Mouse (Mus musculus): ENCODE data around the gene Usp32. TPM values are rescaled to one million over a fixed set of nuclear protein-coding genes. Genes with fewer than 3 reads are reported as not detected.
"Not testable (repeated sequence)": the region's sequence is repeated elsewhere in the genome, so short reads cannot be mapped to it uniquely, and the experiment has no call there.

Usp32 gene
- total RNA-seq (2021), result 10 to 100 TPM; 72.8 to 73.5 TPM
- long read RNA-seq, partial matches to known transcripts, result 6 of 10 reads
- long read RNA-seq, other reads (novel, unspliced or antisense), result 2 of 10 reads

DNA sequence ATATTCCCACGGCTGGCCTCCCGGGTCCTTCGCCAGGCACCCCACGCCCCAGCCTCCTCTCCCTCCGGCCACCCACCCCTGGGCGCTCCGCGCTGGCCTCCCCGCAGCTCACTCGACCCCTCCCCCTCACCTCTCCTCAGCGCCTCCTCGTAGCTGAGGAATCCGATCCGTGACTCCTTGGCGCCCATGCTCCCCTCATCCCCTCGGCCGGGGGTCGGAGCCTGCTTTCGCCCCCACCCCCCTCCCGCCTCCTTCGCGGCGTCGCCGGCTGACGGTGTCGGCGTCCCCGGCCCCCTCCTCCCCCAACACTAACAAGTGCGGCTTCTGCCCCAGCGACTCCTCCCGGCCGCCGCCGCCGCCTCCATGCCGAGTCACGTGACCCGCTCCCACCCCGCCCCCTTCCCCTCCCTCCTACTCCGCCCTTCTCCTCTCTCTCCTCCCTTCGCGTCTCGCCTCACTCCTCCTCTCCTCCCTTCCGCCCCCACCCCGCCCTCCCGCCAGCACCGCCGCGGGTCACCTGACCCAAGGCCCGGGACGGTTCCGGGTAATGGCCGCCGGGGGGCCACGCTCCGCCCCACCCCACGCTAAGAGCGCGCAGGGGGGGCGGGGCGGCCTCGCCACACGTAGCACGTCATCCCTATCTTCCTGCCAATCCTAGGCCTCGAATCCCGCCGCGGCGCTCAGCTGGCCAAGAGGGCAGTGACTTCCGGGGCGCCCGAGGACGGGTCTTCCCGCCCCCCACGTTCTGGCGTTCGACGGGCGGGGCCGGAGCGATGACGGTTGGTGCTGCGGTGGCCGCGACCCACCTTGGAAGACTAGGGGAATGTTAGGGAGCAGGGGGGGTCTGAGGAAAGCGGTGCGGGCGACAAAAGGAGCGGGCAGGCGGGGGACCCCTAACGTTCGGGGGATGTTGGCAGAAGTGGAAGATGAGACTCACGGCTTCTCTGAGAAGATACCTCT is at the start of gene Usp32:
TSS of gene Usp32 (minus strand) at position 581 of the 960 bp plus-strand sequence.
- DNase-seq (ENCODE audit: low spot score in 2 of 2), result peak; percentile 94 to 96

DNA sequence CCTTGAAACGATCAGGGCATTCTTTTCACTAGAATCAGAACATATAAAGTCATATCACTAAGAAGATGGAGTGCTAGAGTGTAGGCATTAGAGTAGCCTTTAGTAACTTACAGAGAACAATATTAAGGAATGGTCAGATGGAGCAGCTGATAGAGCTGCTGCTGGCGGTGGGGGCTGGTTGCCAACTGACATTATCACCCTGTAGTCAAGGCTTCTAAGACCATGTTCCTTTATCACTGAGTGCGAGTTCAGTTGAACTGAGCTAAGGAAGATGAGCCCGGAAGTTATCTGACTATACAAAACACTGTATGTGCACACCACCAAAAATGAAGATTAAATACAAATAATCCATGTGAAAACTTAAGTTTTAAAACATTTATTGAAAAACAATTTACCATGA is 49.1 kb upstream of the Usp32 start:
- DNase-seq (ENCODE audit: low spot score in 2 of 2), result no peak

DNA sequence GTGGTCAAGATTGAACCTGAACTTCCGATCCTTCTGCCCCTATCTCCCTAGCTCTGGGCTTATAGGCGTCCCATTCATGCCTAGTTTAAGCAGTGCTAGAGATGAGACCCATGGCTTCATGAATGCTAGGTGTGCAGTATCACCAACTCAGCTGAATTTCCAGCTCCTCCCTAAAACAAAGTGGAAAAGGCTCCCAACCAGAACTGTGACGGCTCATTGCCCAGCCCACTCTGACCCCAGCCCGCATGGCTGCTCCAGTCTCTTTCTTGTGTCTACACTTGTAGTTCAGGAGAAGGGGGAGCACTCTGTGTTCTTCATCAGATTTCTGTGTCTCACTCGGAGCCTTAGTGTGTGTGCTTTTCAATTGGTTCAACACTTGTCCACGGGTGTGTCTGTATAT is 44.9 kb upstream of the Usp32 start:
- no peak for DNase-seq (ENCODE audit: low spot score in 2 of 2)

DNA sequence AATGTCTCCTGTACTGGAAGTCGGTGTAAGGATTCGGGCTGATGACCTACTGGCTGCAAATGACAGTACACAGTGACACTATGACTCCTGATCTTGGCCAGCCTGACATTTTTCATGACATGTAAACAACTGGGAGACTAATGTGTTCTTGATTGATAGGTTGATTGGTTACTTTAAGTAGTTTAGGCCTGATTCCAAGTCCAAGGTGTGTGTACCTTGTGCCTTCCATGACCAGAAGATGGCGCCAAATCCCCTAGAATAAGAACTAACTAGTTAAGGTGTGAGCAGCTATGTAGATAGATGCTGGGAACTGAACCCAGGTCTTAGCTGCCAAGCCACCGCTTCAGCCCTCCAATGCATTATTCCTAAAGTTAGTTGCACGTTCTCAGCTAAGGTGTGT is 44.1 kb upstream of the Usp32 start:
- DNase-seq (ENCODE audit: low spot score in 2 of 2), result peak; percentile 12 to 24

DNA sequence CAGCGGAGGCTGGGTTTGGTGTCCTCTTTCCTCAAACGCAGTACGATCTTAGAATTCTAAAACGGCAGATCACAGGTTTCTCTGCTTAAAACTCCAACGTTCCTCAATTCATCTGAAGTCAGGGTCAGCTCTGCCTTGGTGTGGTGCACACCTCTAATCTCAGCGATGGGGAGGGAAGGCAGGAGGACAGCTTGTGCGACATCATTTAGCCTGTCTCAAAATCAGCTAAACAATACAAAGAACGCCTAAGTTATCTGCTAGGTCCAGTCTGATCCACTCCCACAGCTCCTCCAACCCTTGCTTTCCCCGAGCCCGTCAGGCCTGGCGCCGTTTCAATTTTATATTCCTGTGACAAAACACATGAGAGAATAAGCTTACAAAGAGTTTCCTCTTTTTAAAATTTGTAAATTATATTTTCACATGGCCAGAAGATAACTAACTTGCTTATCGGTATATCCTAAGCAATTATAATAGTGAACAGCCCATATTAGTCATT is 43.4 kb upstream of the Usp32 start:
- no peak for DNase-seq (ENCODE audit: low spot score in 2 of 2)

DNA sequence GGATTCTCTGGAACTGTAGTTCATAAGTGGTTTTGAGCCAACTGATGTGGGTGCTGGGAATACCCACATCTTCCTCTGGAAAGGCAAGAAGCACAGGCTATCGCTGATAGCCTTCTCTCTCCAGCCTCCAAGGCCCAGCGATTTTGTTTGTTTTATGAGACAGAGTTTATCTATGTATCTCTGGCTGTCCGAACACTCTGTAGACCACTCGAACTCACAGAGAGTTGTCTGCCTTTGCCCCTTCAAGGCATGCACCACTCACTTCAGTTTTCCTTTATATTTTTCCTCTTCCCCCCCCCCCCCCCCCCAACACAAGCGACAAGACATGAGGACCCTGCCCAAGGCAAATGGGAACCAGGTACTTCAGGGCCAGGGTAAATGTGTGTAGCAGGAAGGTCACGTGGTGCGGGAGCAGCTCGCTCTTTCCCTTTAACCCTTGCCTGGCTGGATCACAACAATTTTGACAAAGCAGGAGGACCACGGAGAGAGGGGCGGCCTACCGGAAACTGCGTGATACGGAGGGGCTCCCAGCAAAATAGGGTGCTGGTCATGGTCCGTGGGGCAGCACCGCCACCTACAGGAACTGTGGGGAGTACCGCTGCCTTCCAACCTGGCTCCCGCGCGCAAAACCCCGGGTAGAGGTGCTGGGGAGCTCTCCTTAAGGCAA is 42.8 kb upstream of the Usp32 start:
- peak; percentile 86 to 90 for DNase-seq (ENCODE audit: low spot score in 2 of 2)

DNA sequence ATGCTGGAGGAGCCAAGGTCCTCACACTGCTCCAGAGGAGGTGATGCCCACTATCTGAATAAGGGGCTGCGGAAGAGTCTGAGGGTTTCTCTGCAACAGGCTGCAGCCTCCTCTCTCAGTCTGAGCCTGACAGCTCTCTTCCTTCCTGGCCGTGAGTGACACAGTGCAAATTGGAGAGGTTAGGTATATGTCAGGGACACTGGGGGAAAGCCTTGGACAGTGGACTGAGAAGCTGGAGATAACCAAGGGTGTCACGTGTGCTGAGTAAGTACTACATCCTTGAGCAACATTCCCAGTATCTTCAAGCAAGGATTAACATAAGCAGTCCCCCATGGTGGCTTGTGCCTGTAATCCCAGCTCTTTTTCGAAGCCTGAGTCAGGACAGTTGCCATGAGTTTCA is 38.5 kb upstream of the Usp32 start:
- no peak for DNase-seq (ENCODE audit: low spot score in 2 of 2)

DNA sequence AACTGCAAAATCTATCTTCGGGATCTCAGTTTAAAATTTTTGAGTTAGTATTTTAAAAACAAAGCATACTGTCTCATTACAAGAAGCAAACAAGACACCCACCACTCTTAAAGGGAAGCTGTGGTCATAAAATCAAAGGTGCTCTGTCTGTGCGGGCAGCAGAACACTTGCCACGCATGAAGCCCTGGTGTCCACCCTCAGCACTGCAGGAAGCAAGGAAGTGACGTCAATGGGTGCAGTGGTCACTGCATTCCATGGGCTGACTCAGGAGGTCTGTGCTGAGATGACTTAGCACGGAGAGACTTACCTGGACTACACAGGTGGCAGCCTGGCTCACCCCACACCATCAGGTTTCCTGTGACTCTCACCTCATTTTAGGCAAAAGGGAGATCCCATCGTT is 37.8 kb upstream of the Usp32 start:
- DNase-seq (ENCODE audit: low spot score in 2 of 2), result no peak

DNA sequence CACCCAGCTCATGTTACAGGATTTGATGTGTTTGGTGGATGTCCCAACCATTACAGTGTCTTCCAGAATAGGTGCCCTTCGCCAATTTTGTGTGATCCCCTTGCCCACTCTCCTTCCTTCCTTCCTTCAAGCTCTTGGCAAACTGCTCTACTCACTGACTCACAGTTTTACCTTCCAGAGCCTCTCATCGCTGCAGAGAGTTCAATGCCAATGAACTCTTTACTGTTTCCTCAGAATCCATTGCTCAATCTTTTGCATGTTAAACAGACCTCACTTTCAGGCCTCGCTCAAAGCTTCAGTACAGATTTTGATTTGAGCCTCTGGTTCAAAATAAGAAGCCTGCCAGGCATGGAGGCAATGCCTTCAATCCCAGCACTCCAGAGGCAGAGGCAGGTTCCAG is 36.0 kb upstream of the Usp32 start:
- DNase-seq (ENCODE audit: low spot score in 2 of 2), result no peak

DNA sequence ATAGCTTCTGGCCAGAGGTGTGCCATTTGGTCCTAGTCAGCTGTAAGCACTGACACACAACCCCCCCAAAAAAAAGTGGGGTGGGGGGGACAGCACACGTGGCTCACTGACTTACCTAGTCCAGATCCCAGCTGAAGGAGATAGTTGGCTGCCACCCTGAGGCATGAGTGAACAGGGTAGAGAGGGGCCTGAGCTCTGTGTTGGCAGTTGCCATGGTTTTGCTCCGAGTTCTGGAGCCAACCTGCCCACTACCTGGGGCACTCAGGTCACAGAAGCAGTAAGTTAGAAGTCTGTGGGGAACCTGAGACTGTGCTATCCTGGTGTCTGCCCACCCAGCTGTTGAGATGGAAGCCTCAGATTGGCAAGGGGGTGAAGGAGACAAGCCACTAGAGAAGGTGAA is 30.9 kb upstream of the Usp32 start:
- DNase-seq (ENCODE audit: low spot score in 2 of 2), result no peak

DNA sequence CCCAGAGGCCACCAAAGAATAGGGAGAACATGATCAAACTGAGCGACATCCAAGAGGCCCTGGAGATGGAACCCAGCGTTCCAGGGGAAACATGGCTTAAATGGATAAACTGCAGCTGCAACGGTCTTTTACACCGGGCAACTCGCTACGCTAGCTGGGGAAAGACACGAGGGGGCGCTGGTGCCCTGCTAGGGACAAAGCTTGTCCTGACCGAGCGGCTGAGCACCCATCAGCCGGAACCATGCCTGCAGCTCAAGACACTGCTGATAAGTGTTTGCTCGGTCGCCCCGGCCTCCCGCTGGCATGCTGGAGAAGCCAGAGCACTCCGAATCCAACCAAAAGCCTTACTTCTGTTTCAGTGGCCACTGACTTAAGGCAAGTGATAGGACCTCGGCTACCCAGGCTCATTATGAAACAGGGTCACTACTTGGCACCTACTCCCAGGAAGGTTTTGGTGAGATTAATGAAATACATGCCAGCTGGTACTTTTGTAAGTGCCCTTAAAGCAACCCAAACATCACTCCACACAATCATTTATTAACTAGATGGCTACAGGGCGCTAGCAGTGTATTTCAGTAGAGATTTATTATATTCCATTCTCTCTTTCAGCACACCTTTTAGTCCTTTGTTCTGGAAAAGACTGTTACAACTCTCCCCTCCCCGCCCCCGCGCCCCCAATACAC is 30.2 kb upstream of the Usp32 start, which contains the start of gene 1700125H20Rik:
TSS of gene 1700125H20Rik (plus strand) at position 347 of the 683 bp plus-strand sequence.
- peak; percentile 91 to 94 for DNase-seq (ENCODE audit: low spot score in 2 of 2)

DNA sequence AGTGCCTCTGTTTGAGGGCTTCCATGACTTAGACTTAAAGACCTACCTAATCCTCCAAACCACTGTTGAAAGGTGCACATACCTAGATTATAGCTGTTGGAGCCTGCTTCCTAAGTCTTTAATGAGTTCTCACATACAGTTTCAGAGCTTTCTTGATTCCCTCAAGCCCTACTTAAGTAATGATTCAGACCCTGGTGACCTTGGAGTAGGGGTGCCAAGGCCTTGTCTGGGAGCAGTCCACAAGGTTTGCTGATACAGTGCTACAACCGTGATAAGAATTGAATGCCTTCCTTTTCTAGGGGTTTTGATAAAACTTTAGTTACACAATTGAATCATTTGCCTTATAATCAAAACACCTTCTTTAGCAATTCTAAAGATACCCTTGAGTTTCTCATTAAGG is 27.5 kb upstream of the Usp32 start:
- DNase-seq (ENCODE audit: low spot score in 2 of 2), result no peak

DNA sequence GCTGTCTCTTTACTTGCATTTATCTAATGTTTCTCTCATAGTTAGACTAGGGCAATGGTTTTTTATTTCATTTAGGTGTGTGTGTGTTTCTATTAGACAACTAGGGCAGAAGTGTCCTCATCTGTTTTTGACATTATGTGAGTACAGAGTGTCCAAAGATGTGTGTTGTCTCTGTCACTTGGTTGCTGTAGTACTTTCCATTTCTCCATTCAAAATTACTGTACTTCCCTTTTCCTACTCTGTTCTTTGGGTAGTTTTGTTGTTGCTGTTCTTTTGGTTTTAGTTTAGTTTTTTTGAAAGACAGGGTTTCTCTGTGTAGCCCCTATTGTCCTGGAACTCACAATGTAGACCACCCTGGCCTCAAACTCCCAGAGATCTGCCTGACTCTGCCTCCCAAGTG is 24.4 kb upstream of the Usp32 start:
- no peak for DNase-seq (ENCODE audit: low spot score in 2 of 2)

DNA sequence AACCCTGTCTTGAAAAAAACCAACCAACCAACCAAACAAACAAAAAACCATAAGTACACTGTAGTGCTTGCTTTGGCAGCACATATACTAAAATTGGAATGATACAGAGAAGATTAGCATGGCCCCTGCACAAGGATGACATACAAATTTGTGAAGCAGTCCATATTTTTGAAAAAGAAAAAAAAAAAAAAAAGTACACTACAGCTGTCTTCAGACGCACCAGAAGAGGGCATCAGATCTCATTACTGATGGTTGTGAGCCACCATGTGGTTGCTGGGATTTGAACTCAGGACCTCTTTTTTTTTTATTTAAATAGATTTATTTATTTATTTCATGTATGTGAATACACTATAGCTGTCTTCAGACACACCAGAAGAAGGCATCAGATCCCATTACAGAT is 23.1 kb upstream of the Usp32 start:
- not testable (repeated sequence) for DNase-seq (ENCODE audit: low spot score in 2 of 2)

DNA sequence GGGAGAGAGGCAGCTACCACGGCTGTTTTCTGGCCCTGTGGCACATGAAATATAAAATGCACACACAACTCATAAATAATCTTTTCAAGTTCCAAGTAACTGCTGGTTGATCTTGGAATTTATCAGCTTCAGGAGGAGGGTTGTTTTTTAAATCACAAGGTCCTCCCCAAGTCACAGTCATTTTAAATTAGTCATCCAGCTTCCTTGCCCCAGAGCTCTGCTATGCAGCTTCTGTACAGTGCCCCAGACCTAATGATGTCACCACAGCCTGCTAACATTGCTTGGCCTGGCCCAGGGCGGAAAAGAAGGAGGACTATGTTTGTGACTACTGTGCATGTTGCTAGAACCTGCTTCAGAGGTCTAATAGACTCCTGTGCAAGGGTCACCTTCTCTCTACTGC is 17.3 kb upstream of the Usp32 start:
- DNase-seq (ENCODE audit: low spot score in 2 of 2), result no peak

DNA sequence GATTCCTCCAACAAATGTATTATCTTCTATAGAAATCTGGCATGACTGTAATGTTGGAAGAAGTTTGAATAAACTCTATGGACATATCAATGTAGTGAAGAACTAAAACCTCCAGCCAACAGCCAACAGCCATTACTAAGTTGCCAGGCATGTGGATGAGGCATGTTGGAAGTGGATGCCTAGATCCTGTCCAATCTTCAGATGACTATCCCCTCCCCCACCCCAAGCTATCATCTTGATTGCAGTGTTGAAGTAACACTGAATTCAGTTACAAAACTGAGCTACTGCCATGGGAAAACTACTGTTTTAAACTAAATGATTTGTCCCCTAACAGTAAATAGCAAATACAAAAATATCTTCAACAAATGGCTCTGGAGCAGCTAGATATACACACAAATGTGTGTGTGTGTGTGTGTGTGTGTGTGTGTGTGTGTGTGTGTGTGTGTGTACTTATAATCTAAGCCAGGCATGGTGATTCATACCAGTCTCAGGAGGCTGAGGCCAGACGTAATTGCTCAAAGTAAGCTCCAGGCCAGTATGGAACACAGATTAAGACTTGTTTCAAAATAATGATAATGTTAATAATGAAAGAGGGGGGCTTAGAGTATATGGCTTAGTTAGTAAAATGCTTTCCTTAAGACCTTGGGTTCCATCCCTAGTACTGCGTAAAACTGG is 12.4 kb upstream of the Usp32 start:
- no peak for DNase-seq (ENCODE audit: low spot score in 2 of 2)

DNA sequence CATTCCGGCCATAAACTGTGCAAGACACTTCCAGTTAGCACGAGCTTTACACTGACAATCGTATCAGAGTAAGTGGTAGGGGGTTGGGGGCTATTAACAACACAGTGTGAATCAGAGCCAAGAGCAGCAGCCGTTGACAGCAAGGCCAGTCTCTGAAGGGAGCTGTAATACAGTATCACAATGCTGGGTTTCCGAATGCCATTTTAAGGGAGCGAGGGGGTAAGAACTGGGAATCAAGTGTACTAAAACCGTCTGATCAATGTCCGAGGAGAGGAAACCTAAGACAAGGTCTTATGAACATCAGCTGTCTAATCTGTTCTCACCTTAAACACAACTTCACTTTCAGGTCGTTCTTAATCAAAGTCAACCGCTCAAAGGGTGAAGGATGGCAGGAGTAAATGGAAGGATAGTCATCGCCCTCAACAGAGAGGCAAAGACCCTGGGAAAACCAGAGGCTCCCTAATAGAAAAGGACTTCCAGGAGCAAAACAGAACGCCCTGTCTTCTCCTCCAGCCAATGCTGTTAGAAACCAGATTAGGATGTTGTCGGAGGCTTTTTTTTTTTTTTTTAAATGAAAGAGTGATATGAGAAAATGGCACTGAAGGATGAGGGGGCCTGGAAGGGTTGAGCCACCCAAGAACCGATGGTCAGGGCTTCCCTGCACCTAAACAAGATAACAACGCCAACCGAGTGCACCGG is 1.0 kb downstream of the Usp32 start:
- peak; percentile 20 for DNase-seq (ENCODE audit: low spot score in 2 of 2)

DNA sequence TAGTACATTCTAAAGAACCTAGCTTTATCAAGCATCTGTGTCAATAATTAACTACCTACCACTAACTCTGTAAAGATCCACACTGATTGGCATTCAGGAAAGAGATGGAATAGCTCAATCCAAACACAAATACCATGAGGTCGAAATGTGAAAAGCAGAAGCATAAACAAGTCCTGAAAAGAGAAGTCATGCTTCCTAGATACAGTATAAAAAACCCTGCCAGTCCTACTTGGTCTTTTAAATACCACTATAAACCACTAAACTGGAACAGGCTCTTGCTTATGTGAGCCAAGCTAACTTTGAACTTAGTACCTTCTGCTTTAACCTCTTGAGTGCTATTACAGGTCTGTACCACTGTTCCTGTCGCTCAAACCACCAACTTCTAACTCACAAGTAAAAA is 8.4 kb downstream of the Usp32 start:
- DNase-seq (ENCODE audit: low spot score in 2 of 2), result no peak

DNA sequence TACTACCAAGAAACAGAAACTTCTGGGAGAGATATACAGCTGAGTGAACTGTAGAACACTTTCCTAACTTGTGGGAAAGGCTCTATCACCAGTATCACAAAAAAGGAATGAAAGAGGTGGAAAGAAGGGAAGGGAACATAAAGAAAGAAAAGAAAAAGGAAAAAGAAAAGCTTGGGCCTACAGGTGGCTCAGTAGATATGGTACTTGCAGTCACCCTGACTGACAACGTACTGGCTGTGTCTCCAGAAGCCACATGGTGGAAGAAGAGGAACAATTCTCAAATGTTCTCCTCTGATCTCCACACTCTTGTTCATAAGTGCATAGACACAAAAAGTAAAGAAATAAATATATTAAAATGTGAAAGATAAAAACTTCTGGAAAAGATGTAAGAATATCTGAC is 11.1 kb downstream of the Usp32 start:
- DNase-seq (ENCODE audit: low spot score in 2 of 2), result no peak

All from layer of hippocampus, postnatal 10 days (tissue).